Mouse (Mus musculus) forelimb bud, embryonic 11.5 days (tissue): ENCODE data around the gene Dhdh.

Source experiments
- DNase-seq: peaks from one replicate; pipeline ENCODE4 v3.0.0-alpha.2; 2012; ENCODE audit warnings: low read depth, low spot score

Gene Dhdh

DNA sequence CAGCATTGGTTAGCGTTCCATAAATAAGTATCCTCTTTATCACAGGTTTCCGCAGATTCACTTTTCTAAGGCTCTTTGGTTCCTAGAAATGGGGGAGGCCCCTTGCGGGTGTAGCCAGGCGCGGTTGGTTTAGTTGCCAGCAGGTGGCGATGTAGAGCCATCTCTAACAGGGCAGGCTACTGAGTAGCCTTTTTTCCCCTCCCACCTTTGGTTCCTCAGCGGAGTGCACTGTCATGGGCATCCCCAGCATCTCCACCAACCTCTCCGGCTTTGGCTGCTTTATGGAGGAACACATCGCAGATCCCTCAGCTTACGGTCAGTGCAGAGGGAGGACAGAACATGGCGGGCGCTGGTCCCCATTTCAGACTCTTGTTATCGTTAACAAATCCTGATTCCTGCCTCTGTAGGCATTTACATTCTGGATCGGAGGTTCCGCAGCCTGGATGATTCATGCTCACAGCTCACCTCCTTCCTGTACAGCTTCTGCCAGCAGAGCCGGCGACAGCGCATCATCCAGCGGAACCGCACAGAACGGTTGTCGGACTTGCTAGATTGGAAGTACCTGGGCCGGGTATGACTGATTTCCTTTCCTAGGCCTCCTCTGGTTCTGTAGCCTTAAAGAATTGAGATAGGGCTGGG lies 37.1 kb downstream of the Dhdh start:
- DNase-seq: peak; percentile 83

DNA sequence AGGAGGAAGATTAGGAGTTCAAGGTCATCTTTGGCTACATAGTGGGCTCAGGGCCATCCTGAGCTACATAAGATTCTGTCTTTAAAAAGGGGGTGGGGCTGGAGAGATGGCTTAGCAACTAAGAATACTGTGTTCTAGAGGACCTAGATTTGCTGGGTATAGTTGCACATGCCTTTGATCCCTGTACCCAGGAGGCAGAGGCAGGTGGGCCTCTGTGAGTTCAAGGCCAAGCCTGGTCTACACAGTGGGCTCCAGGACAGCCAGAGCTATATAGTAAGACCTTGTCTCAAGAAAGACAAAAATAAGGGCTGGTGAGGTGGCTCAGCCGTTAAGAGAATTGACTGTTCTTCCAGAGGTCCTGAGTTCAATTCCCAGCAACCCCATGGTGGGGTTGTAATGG lies 38.6 kb downstream of the Dhdh start:
- no peak for DNase-seq

DNA sequence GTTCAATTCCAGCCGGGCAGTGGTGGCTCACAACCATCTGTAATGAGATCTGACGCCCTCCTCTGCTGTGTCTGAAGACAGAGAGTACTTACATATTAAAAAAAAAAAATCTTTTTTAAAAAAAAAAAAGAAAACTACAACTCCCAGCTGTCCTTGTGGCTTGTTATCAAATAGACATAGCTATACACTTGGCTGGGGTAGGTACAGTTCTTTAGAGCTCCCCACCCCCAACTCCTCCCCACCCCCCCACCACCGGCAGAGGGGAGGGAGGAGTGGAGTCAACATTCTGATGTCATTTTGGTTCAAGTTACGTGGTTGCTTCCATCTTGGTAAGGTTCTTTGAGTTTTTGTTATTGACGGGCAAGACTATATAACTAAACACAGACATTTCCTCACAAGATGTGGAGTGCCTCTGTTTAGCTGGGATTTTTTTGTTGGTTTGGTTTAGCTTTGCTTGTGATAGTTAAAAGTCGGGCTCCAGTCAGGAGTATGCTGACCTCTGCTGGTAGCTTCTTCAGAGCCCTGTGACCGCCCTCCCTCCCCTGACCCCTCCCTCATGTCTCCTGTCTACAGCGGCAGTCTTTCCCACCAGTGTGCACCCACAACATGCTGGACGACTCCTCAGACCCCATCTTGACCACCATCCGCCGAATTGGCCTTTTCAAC lies 41.1 kb downstream of the Dhdh start:
- no peak for DNase-seq

DNA sequence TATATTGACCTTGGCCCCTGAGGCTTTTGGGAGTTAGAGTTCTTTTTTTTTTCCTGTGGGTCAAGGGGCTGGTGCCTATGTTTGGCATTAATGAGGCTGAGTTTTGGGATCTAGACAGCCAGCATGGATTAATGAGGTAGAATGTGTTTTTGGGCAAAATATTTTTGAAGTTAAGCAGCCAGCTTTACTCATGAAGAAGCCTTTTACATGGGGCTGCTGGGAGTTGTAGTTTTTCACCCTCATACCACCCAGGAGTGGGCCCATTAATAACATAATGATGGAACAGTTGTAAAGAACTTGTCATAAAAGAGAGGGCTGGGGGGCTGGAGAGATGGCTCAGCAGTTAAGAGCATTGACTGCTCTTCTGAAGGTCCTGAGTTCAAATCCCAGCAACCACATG lies 42.0 kb downstream of the Dhdh start:
- no peak for DNase-seq

GRCm38 (mm10) chr7:45443526-45444420 lies 44.8 kb downstream of the Dhdh start:
- DNase-seq: no peak

- DNase-seq: no peak
These were observed 50.9 kb downstream of the Dhdh start, which contains the start of gene Ruvbl2 for GRCm38 (mm10) chr7:45437521-45438276. TSS of gene Ruvbl2 (minus strand) at chr7:45438096.

DNA sequence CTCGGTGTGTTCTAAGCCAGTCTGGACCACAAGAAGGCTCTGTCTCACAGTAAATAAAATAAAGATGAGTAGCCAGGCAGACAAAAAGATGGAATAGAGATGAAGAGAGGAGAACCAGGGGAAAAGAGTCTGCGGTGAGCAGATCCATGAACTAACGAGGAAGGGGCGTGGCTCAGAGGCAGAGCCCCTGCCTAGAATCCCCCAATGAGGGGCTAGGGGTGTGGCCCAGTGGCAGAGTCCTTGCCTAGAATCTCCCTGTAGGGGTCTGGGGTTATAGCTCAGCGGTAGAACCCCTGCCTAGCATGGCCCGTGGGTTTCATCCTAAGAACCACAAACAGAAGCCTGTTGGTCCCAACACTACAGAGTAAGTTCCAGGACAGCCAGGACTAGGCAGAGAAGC lies 51.6 kb downstream of the Dhdh start:
- no peak for DNase-seq

GRCm38 (mm10) chr7:45436444-45436843 lies 52.2 kb downstream of the Dhdh start:
- no peak for DNase-seq

DNA sequence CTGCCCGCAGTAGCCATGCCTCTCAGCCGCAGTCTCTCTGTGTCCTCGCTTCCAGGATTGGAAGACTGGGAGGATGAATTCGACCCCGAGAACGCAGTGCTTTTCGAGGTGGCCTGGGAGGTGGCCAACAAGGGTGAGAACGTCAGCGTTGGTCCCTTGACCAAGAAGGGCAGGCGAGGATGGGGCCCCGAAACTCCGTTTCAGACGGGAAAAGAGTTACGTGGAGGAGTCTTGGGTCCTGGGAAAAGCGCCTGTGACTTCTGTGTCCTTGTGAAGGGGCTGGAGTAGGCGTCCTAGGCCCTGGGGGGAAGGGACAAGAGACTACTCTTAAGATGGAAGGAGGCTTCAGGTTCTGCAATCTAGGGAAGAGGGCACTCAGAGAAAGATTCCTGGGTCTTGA lies 53.6 kb downstream of the Dhdh start:
- no peak for DNase-seq

DNA sequence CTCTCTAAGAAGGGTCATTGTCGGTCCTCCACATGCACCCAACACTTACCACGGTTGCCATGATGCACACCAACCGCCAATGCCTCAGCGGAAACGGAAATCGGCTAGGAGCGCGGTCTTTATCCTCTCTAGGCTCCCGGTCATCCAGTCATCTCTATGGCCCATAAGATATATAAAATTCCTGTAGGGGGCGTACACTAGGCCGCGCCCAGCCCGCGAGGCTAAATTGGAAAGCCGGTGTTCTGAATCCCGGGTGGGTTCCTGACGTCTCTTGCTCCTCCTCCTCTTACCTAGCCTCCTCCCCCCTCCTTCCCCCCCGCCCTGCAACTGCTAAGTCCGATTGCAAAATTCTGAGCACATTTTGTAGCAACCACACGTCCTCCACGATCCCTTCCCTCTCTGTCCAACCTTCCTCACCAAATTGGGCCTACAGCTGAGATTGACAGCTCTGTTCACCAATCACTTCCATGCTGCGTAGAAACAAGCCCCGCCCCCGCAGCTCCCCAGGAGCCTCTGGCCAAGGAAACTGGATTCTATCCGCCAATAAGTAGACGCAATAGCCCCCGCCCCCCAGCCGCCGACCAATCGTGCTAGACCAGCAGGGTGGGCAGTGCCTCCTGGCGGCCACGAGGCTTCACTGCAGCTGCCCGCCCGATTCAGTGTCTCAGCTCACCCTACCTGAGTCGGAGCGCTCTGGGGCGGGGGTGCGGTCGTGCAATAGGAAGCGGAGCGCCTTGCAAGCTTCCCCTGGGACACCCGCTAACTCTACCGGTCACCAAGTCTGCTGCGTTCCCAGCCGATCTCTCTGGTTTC lies 54.2 kb downstream of the Dhdh start, which contains the start of gene Gys1:
Gys1 (plus strand) TSS at position 642 of the 813 bp plus-strand sequence.
- peak; percentile 100 for DNase-seq

DNA sequence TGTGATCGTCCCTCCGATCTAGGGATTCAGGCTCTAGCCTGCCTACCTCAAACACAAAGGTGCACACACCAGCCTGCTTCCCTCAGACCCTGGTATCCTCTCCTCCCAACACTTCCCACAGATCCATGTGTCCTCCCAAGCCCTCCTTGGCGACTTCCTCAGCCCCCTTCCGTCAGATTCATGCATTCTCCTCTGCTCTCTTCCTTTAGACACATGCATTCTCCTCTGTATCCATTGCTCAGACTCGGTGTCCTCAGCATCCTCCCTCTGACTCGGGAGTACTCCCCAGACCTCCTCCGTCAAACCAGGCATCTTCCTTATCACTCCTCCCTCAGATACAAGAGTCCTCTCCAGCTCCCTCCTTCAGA lies 54.8 kb downstream of the Dhdh start:
- no peak for DNase-seq

- DNase-seq: no peak
These were observed 62.0 kb downstream of the Dhdh start for GRCm38 (mm10) chr7:45426556-45426955.

GRCm38 (mm10) chr7:45421194-45421593 lies 67.4 kb downstream of the Dhdh start:
- no peak for DNase-seq
